Mouse (Mus musculus): ENCODE data around the gene Olfr575.

DNA sequence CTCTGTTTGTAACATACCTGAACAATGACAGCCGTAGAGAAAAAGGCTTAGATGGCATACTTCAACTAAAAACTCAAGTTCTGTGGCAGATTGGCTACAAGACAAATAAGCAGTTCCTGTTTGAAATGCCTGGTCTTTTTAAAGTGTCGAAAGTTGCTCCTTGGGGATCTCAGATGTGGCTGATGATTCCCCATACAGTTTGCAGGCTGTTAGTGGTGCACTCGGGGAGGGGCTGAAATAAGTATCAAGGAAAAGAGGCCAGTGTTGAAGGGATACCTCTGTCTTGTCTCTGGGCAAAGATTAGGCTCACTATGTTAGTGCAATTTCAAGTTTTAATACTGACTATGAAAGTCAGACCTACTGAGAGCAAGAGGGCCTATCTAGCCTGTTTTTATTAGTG lies 30.6 kb upstream of the Olfr575 start, which contains the start of gene Olfr578:
- TF ChIP-seq EP300 (IDR thresholded peaks at IDR 0.05; ENCODE audit: low read depth) (no peak), CTCF (IDR thresholded peaks at IDR 0.05; ENCODE audit: low read depth) (no peak)
